Mouse (Mus musculus): Measurements from ENCODE around the gene Nlrp4f. TPM values are rescaled to one million over a fixed set of nuclear protein-coding genes. Genes with fewer than 3 reads are reported as not detected.

The Nlrp4f gene
- total and polyA plus RNA-seq, 3 experiments = 0.04 TPM; not detected in 2

DNA sequence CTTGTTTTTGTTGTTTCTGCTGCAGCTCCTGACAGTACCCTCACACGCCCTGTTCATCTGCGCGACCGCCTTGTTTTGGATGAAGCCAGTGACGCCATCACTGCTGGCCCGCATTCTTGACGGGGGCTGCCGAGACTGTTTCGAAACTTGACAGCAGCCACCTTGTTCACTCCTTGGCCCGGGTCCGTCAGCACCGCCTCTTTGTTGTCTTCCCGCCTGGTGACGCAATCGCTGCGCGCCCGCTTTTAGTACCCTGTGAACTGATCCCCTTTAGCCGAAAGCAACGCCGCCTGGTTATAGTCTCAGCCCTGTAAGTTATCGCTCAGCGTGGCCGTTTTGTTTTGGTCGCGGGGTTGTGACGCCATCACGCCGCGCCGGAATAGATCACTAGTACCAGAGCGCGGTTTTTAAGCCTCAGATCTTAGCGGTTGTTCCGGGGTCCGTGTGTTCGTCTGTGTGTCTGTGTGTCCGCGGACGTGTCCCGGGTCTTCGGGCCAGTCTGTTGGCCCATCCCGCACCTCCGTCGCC lies 35.4 kb upstream of the Nlrp4f start (continued):
- TF ChIP-seq MYC (IDR thresholded peaks at IDR 0.05; ENCODE audit: low read depth, low read length) (peak; percentile 69; the same call in 1 of the 2 replicates), NRF1 (IDR thresholded peaks at IDR 0.05; ENCODE audit: insufficient read depth, low read depth, low read length, poor library complexity, severe bottlenecking) (no peak), MAFK (IDR thresholded peaks at IDR 0.05; ENCODE audit: borderline replicate concordance, low read depth, low read length) (no peak), ZC3H11A (IDR thresholded peaks at IDR 0.05; ENCODE audit: low read depth, low read length) (peak; percentile 21; the same call in 1 of the 2 replicates), USF2 (IDR thresholded peaks at IDR 0.05; ENCODE audit: borderline replicate concordance in 1 of 2, insufficient read depth in 1 of 2, low read depth in 1 of 2, low read length in 2 of 2) (no peak), HCFC1 (IDR thresholded peaks at IDR 0.05; ENCODE audit: low read depth, low read length) (peak; percentile 94), RCOR1 (IDR thresholded peaks at IDR 0.05; ENCODE audit: low read depth, low read length) (no peak), JUND (IDR thresholded peaks at IDR 0.05; ENCODE audit: low read depth, low read length) (no peak), ELF1 (IDR thresholded peaks at IDR 0.05; ENCODE audit: low read depth, low read length) (peak; percentile 93)

GRCm38 (mm10) chr13:65240509-65241098 lies 34.8 kb upstream of the Nlrp4f start:
- DNase-seq (ENCODE audit: low read depth, low spot score) = peak; percentile 98
- peak overlapping the region; percentile 72 for H3K9ac ChIP-seq (ENCODE audit: control insufficient read depth, low read depth, low read length, poor library complexity, severe bottlenecking)
- peak overlapping the region; percentile 87 to 90 for H3K4me3 ChIP-seq (ENCODE audit: control insufficient read depth in 1 of 2, insufficient read depth in 1 of 2, low read depth in 2 of 2, low read length in 2 of 2)
- no peaks in the 10 kb centered on the region for H3K27me3 ChIP-seq (ENCODE audit: control insufficient read depth in 1 of 2, insufficient read depth in 2 of 2, low read length in 2 of 2)
- peak overlapping the region; percentile 71 for H3K27ac ChIP-seq (ENCODE audit: control insufficient read depth, low read depth, low read length)
- H3K9me3 ChIP-seq (replicated peaks; ENCODE audit: insufficient read depth, low read length) = no peaks in the 10 kb centered on the region
- peaks cover 0 to 2% of the 10 kb centered on the region in 2 experiments; a peak in 2 of 4 replicates for H3K36me3 ChIP-seq (ENCODE audit: control insufficient read depth in 1 of 2, insufficient read depth in 2 of 2, low read length in 2 of 2)
- peaks cover 28% of the 10 kb centered on the region for H3K79me2 ChIP-seq (ENCODE audit: control insufficient read depth, insufficient read depth, low read length, poor library complexity)
- H3K4me1 ChIP-seq (ENCODE audit: control insufficient read depth in 1 of 2, insufficient read depth in 2 of 2, low read length in 2 of 2) = peaks cover 0 to 10% of the 10 kb centered on the region in 2 experiments; a peak in 2 of 4 replicates
- TF ChIP-seq ZMIZ1 (IDR thresholded peaks at IDR 0.05; ENCODE audit: low read depth, low read length) (0 out of 2 replicates have a peak, but pooled peaks have one; percentile 73), TBP (IDR thresholded peaks at IDR 0.05; ENCODE audit: low read depth, low read length) (peak; percentile 72), USF2 (IDR thresholded peaks at IDR 0.05; ENCODE audit: borderline replicate concordance in 1 of 2, insufficient read depth in 1 of 2, low read depth in 1 of 2, low read length in 2 of 2) (no peak), MAFK (IDR thresholded peaks at IDR 0.05; ENCODE audit: borderline replicate concordance, low read depth, low read length) (no peak), NRF1 (IDR thresholded peaks at IDR 0.05; ENCODE audit: insufficient read depth, low read depth, low read length, poor library complexity, severe bottlenecking) (peak; percentile 93), TCF12 (IDR thresholded peaks at IDR 0.05; ENCODE audit: low read depth, low read length) (0 out of 2 replicates have a peak, but pooled peaks have one; percentile 19), MXI1 (IDR thresholded peaks at IDR 0.05; ENCODE audit: low read depth, low read length) (no peak), SIN3A (IDR thresholded peaks at IDR 0.05; ENCODE audit: low read length) (no peak), HCFC1 (IDR thresholded peaks at IDR 0.05; ENCODE audit: low read depth, low read length) (no peak), RAD21 (IDR thresholded peaks at IDR 0.05; ENCODE audit: low read depth, low read length) (no peak), BHLHE40 (IDR thresholded peaks at IDR 0.05; ENCODE audit: borderline replicate concordance, low read depth, low read length) (no peak), USF1 (IDR thresholded peaks at IDR 0.05; ENCODE audit: low read depth, low read length) (0 out of 2 replicates have a peak, but pooled peaks have one; percentile 41), POLR2A (IDR thresholded peaks at IDR 0.05; ENCODE audit: control insufficient read depth in 1 of 2, insufficient read depth in 1 of 2, low read depth in 1 of 2, low read length in 2 of 2, poor library complexity in 1 of 2) (peak; percentile 62 to 84; a peak in 3 of 4 replicates), GATA1 (IDR thresholded peaks at IDR 0.05; ENCODE audit: low read depth, low read length) (no peak), ELF1 (IDR thresholded peaks at IDR 0.05; ENCODE audit: low read depth, low read length) (no peak), RCOR1 (IDR thresholded peaks at IDR 0.05; ENCODE audit: low read depth, low read length) (no peak), EP300 (IDR thresholded peaks at IDR 0.05; ENCODE audit: low read depth in 1 of 2, low read length in 2 of 2) (no peak), GABPA (IDR thresholded peaks at IDR 0.05; ENCODE audit: low read depth, low read length) (no peak), MYC (IDR thresholded peaks at IDR 0.05; ENCODE audit: low read depth, low read length) (peak; percentile 82; the same call in 1 of the 2 replicates), MAZ (IDR thresholded peaks at IDR 0.05; ENCODE audit: low read depth, low read length) (no peak), POLR2AphosphoS5 (IDR thresholded peaks at IDR 0.05; ENCODE audit: borderline replicate concordance, low read depth, low read length) (0 out of 2 replicates have a peak, but pooled peaks have one; percentile 46), ZNF384 (IDR thresholded peaks at IDR 0.05; ENCODE audit: low read depth, low read length) (no peak), CTCF (IDR thresholded peaks at IDR 0.05 in 2 of 3, conservative IDR thresholded peaks at IDR 0.05 in 1 of 3; ENCODE audit: control insufficient read depth in 1 of 3, insufficient read depth in 1 of 3, low read depth in 2 of 3, low read length in 3 of 3, poor library complexity in 1 of 3, severe bottlenecking in 1 of 3) (no peak), MYB (IDR thresholded peaks at IDR 0.05; ENCODE audit: low read depth, low read length) (no peak), ZKSCAN1 (IDR thresholded peaks at IDR 0.05; ENCODE audit: low read depth, low read length) (no peak), CHD2 (IDR thresholded peaks at IDR 0.05; ENCODE audit: low read length) (peak; percentile 70), MAX (IDR thresholded peaks at IDR 0.05; ENCODE audit: low read length) (peak; percentile 85), KAT2A (conservative IDR thresholded peaks at IDR 0.05; ENCODE audit: low read depth, low read length) (0 out of 2 replicates have a peak, but pooled peaks have one; percentile 11), E2F4 (IDR thresholded peaks at IDR 0.05; ENCODE audit: borderline replicate concordance, low read depth, low read length) (no peak; the same call in 1 of the 2 replicates)

Data from MEL (cell line).